Mouse (Mus musculus) CH12.LX (cell line): ENCODE measurements around the gene Bspry. TPM values are rescaled to one million over a fixed set of nuclear protein-coding genes. Genes with fewer than 3 reads are reported as not detected.

Experiments used
- DNase-seq: peaks from one replicate; pipeline ENCODE4 v3.0.0-alpha.2; 2013; ENCODE audit errors: extremely low read depth
- H3K27ac ChIP-seq: 2 replicates; pipeline ENCODE4 v1.5.1; 2012; ENCODE audit warnings: low read depth, mild to moderate bottlenecking, control low read depth, moderate library complexity; ENCODE audit not compliant: insufficient read depth
- H3K27me3 ChIP-seq: replicated peaks from 2 replicates; pipeline ENCODE3; 2012; ENCODE audit warnings: inconsistent platforms
- H3K36me3 ChIP-seq, 2 experiments: replicated peaks in 1 of 2; 2 replicates each; pipeline versions ENCODE3 to v1.6.1; 2012; ENCODE audit warnings: inconsistent platforms in 1 of 2, low read length in 1 of 2, mild to moderate bottlenecking in 1 of 2, mixed read lengths in 1 of 2, moderate library complexity in 1 of 2; ENCODE audit not compliant: control insufficient read depth in 1 of 2, insufficient read depth in 1 of 2
- H3K4me1 ChIP-seq, 2 experiments: 2 replicates each; pipeline ENCODE4 v1.6.1; 2012; ENCODE audit warnings: inconsistent platforms in 1 of 2, moderate library complexity in 1 of 2; ENCODE audit not compliant: insufficient read depth in 2 of 2, control insufficient read depth in 1 of 2
- H3K4me2 ChIP-seq: 2 replicates; pipeline ENCODE4 v1.6.1; 2012; ENCODE audit warnings: low read depth, mild to moderate bottlenecking, control low read depth; ENCODE audit not compliant: poor library complexity, insufficient read depth, severe bottlenecking
- H3K4me3 ChIP-seq, 3 experiments: fragments of 150-350 bp in 1 of 3; sonication (generic) in 1 of 3; replicated peaks in 1 of 3; 2 replicates each; pipeline versions ENCODE3 to v1.5.1; 2011 to 2012; ENCODE audit warnings: low read depth in 2 of 3, low read length in 2 of 3, mild to moderate bottlenecking in 2 of 3, moderate library complexity in 2 of 3, control low read depth in 1 of 3, improper control_type of control experiment in 1 of 3, inconsistent platforms in 1 of 3, mixed read lengths in 1 of 3; ENCODE audit not compliant: poor library complexity in 1 of 3
- H3K79me2 ChIP-seq: replicated peaks from 2 replicates; pipeline ENCODE4 v1.6.1; 2012; ENCODE audit warnings: mild to moderate bottlenecking, moderate library complexity; ENCODE audit not compliant: control insufficient read depth, poor library complexity, insufficient read depth, severe bottlenecking; ENCODE audit errors: extremely low read depth
- H3K9ac ChIP-seq: 2 replicates; pipeline ENCODE4 v1.6.1; 2012; ENCODE audit warnings: low read depth, mild to moderate bottlenecking, control low read depth, moderate library complexity; ENCODE audit not compliant: insufficient read depth
- H3K9me3 ChIP-seq: replicated peaks from 2 replicates; pipeline ENCODE3; 2012; ENCODE audit warnings: low read length, inconsistent platforms, mixed read lengths
- CHD1 ChIP-seq: IDR thresholded peaks from 2 replicates; pipeline ENCODE4 v1.6.1; 2012; ENCODE audit warnings: low read depth, low read length, improper control_type of control experiment, inconsistent platforms
- E2F4 ChIP-seq: IDR thresholded peaks from 2 replicates; pipeline ENCODE4 v1.6.1; 2011; ENCODE audit warnings: low read depth, low read length, improper control_type of control experiment; ENCODE audit not compliant: insufficient replicate concordance
- ELF1 ChIP-seq: IDR thresholded peaks from 2 replicates; pipeline ENCODE4 v1.6.1; 2014; ENCODE audit warnings: low read depth, mild to moderate bottlenecking, inconsistent platforms, low read length, improper control_type of control experiment
- ETS1 ChIP-seq: conservative IDR thresholded peaks from 2 replicates; pipeline ENCODE4 v1.6.1; 2012; ENCODE audit warnings: low read depth, mild to moderate bottlenecking, inconsistent platforms, low read length, improper control_type of control experiment, moderate library complexity
- GABPA ChIP-seq: IDR thresholded peaks from 2 replicates; pipeline ENCODE4 v1.6.1; 2012; ENCODE audit warnings: low read depth, low read length, improper control_type of control experiment, inconsistent platforms; ENCODE audit not compliant: insufficient replicate concordance
- IRF4 ChIP-seq: IDR thresholded peaks from 2 replicates; pipeline ENCODE4 v1.6.1; 2014; ENCODE audit warnings: low read depth, mild to moderate bottlenecking, inconsistent platforms, low read length, improper control_type of control experiment
- JUND ChIP-seq: conservative IDR thresholded peaks from 2 replicates; pipeline ENCODE4 v1.6.1; 2011; ENCODE audit warnings: low read depth, low read length, improper control_type of control experiment
- MAFK ChIP-seq: IDR thresholded peaks from 2 replicates; pipeline ENCODE4 v1.6.1; 2011; ENCODE audit warnings: low read length, improper control_type of control experiment; ENCODE audit not compliant: insufficient replicate concordance
- MYC ChIP-seq: IDR thresholded peaks from 2 replicates; pipeline ENCODE4 v1.6.1; 2011; ENCODE audit warnings: low read depth, mild to moderate bottlenecking, improper control_type of control experiment, low read length
- NELFE ChIP-seq: IDR thresholded peaks from 2 replicates; pipeline ENCODE4 v1.6.1; 2011; ENCODE audit warnings: low read depth, low read length, improper control_type of control experiment
- PAX5 ChIP-seq: IDR thresholded peaks from 2 replicates; pipeline ENCODE4 v1.6.1; 2012; ENCODE audit warnings: low read length, inconsistent platforms, mixed read lengths
- TBP ChIP-seq: conservative IDR thresholded peaks from 2 replicates; pipeline ENCODE4 v1.6.1; 2011; ENCODE audit warnings: low read depth, low read length, improper control_type of control experiment
- UBTF ChIP-seq: IDR thresholded peaks from 2 replicates; pipeline ENCODE4 v1.6.1; 2012; ENCODE audit warnings: low read depth, mild to moderate bottlenecking, inconsistent platforms, low read length, improper control_type of control experiment, moderate library complexity
- USF1 ChIP-seq: IDR thresholded peaks from 2 replicates; pipeline ENCODE4 v1.6.1; 2014; ENCODE audit warnings: low read depth, mild to moderate bottlenecking, inconsistent platforms, low read length, improper control_type of control experiment
- USF2 ChIP-seq: conservative IDR thresholded peaks from 2 replicates; pipeline ENCODE4 v1.6.1; 2011; ENCODE audit warnings: low read depth, low read length, improper control_type of control experiment
- ZC3H11A ChIP-seq: IDR thresholded peaks from 2 replicates; pipeline ENCODE4 v1.6.1; 2012; ENCODE audit warnings: low read depth, mild to moderate bottlenecking, inconsistent platforms, low read length, improper control_type of control experiment
- ZNF384 ChIP-seq: IDR thresholded peaks from 2 replicates; pipeline ENCODE4 v1.6.1; 2012; ENCODE audit warnings: low read depth, low read length, improper control_type of control experiment, inconsistent platforms
- dilution Hi-C: fragments of 300-500 bp; cut with MboI; formaldehyde crosslinking; loops from 2 replicates; pipeline ENCODE4 v1.14.3; 2020; ENCODE audit warnings: low sequenced_read_pairs; ENCODE audit not compliant: extremely low pct_unique_long_range_greater_than_20kb, extremely low pct_ligation_motif_present
- in situ Hi-C: fragments of 300-500 bp; cut with MboI; formaldehyde crosslinking; loops from 3 replicates; pipeline ENCODE4 v1.14.3; 2019; ENCODE audit warnings: low sequenced_read_pairs, low pct_ligation_motif_present, low pct_unique_long_range_greater_than_20kb, mixed read lengths
- polyA plus RNA-seq: library from polyadenylated mRNA; unstranded; fragments of >175 nt; gene quantifications from 2 replicates; pipeline ENCODE4 v1.2.1, GENCODE M21; 2012; ENCODE audit warnings: low read depth; ENCODE audit not compliant: insufficient read length
- total RNA-seq, 2 experiments: library from RNA; depleted of rRNA; stranded (reverse); fragments of 300-350 nt in 1 of 2; fragments of >200 nt in 1 of 2; gene quantifications; 2 replicates each; pipeline ENCODE4 v1.2.3; 2012 to 2014

Bspry gene
- total and polyA plus RNA-seq, 3 experiments = 0.86 to 1.2 (median 1.1) TPM

DNA sequence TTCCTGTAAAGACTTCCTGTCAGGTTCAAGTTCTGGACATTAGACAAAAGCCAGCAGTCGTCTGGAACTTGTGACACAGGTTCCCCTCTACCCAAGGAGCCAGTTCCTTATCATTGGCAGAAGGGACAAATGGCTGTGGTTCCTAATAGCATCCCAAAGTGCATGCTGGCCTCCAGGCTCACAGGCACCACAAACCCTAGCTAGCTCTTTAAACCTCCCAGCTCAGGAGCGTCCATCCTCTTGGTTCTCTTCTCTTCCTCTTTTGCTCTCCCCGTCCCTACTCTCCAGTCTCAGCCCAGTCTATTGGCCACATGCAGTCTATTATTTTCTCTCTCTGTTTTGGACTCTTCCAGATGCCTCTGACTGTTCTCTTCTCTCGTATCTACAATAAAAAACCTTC, 40.1 kb upstream of the Bspry start:
- in situ Hi-C loops (no loop called here), dilution Hi-C loops (no loop called here)
- TF ChIP-seq ZNF384 (no peak), ELF1 (no peak), GABPA (no peak), TBP (no peak), MAFK (no peak), USF1 (no peak), UBTF (no peak), CHD1 (no peak), NELFE (no peak), IRF4 (no peak), ZC3H11A (no peak), MYC (no peak), E2F4 (no peak), ETS1 (no peak), USF2 (no peak)
- no peak for DNase-seq
- no peak overlapping the region for H3K27ac ChIP-seq
- peaks cover 3% of the 10 kb centered on the region for H3K9me3 ChIP-seq
- no peaks in the 10 kb centered on the region for H3K27me3 ChIP-seq
- no peak overlapping the region for H3K4me3 ChIP-seq
- no peaks in the 10 kb centered on the region for H3K36me3 ChIP-seq
- H3K4me1 ChIP-seq = peaks cover 0 to 18% of the 10 kb centered on the region in 2 experiments; a peak in 3 of 4 replicates
- no peak overlapping the region for H3K4me2 ChIP-seq
- H3K9ac ChIP-seq = no peak overlapping the region
- no peaks in the 10 kb centered on the region for H3K79me2 ChIP-seq

DNA sequence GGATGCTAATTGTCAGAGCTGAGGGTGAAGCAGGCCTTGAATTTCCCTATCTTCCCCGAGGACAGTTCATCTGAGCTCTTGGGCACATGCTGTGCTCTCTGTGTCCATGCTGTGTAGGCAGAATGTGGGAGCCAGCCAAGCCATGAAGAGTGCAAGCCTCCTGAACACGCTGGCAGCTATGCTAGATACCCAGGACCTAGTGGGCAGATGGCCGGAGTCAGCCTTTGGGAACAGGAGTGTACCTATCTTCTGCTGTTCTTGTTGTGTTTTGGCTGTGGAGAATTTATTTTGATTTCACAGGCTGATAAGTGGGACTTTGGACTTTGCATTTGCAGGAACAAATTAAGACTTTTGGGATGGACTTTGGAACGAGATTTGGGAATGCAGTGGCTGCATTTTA, 39.3 kb upstream of the Bspry start:
- in situ Hi-C loops = no loop called here

More for the DNA sequence above, 39.3 kb upstream of the Bspry start:
- H3K9ac ChIP-seq = no peak overlapping the region
- no peak overlapping the region for H3K4me3 ChIP-seq
- no peak for TF ChIP-seq CHD1
- TF ChIP-seq UBTF = no peak
- no peak for TF ChIP-seq PAX5
- TF ChIP-seq USF2 = no peak
- no peak for TF ChIP-seq JUND
- peaks cover 0 to 12% of the 10 kb centered on the region in 2 experiments; a peak in 2 of 4 replicates for H3K4me1 ChIP-seq
- no peak for DNase-seq
- dilution Hi-C loops = no loop called here
- H3K36me3 ChIP-seq = no peaks in the 10 kb centered on the region
- no peak overlapping the region for H3K27ac ChIP-seq
- no peaks in the 10 kb centered on the region for H3K27me3 ChIP-seq
- no peak overlapping the region for H3K4me2 ChIP-seq
- no peaks in the 10 kb centered on the region for H3K79me2 ChIP-seq
- peaks cover 3% of the 10 kb centered on the region for H3K9me3 ChIP-seq
